Mouse (Mus musculus): ENCODE measurements around the gene Cdh24. TPM values are rescaled to one million over a fixed set of nuclear protein-coding genes. Genes with fewer than 3 reads are reported as not detected.
A peak's percentile ranks its signal among the peaks of the same experiment; 100 is the strongest.

Cdh24 gene
- 0.46 and 0.60 TPM in 2 replicates for polyA plus RNA-seq (2012)

DNA sequence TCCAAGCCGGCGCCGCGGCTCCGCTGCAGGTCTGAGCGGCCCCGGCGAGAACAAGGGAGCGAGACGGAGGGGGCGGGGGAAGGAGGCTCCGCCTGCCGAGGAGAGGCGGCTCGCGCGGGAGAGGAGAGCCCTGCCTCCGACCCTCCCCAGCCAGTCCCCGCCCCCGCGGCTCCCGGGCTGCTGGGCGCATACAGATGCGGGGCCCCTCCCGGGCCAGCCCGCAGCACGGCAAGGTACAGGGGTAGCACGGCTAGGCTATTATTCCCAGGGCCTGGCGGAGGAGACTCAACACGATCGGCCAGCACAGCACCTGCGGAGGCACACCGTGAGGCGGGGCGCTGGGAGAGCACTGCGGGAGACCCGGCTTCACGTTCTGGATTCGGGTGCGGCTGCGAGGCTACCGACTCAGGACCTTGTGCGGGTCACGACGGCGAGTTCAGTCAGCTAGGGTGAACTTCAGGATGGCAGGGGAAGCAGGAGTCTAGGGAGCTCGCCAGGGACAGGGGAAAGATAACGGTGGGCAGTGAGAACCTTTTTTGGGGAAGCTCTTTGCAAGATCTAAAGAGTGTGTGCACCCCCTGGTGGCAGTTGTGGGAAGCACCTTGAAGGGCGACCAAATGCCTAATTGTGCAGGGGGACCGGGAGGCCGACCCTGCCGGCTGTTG, at the start of gene Cdh24:
TSS of gene Cdh24 (minus strand) at position 60 of the 665 bp plus-strand sequence.
- no peaks in the 10 kb centered on the region; the same call in 1 of the 2 replicates for H3K9me3 ChIP-seq (ENCODE audit: control insufficient read depth, low read length)
- peaks cover 57% of the 10 kb centered on the region for H3K36me3 ChIP-seq (ENCODE audit: control insufficient read depth)
- peaks cover 15% of the 10 kb centered on the region for H3K4me1 ChIP-seq (ENCODE audit: control insufficient read depth)
- H3K27me3 ChIP-seq (ENCODE audit: control insufficient read depth), result peaks cover 27% of the 10 kb centered on the region
- peak within 1 kb of the TSS; percentile 75 for H3K4me3 ChIP-seq (replicated peaks)
- TF ChIP-seq GATA1 (IDR thresholded peaks at IDR 0.05; ENCODE audit: low read length), result peak; percentile 25; the same call in 1 of the 2 replicates
- TF ChIP-seq TAL1 (IDR thresholded peaks at IDR 0.05; ENCODE audit: low read length), result no peak

DNA sequence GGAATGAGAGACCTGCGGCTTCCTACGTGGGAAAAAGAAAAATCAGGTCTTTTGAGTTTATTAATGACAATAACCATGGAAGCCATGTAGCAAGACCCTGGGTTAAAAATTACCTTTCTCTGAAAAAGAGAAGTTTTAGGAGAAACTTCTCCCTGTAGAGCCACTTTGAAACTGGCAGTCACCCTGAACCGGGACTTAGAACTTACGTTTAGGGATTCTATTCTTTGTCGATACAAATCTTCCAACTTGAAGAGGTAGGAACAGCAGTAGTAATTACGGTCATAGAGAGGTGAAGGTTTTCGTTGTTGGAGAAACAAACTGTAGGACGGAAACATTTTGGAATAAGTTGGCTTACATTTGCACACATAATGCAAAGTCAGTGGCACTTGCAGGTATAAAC, 46.1 kb upstream of the Cdh24 start:
- Histone ChIP-seq H3K27me3 (ENCODE audit: control insufficient read depth) (no peaks in the 10 kb centered on the region), H3K4me1 (ENCODE audit: control insufficient read depth) (peaks cover 46% of the 10 kb centered on the region), H3K36me3 (ENCODE audit: control insufficient read depth) (peaks cover 53% of the 10 kb centered on the region), H3K9me3 (ENCODE audit: control insufficient read depth, low read length) (no peaks in the 10 kb centered on the region), H3K4me3 (replicated peaks) (peak overlapping the region; percentile 100)
- no peak for TF ChIP-seq GATA1 (IDR thresholded peaks at IDR 0.05; ENCODE audit: low read length)
- no peak for TF ChIP-seq TAL1 (IDR thresholded peaks at IDR 0.05; ENCODE audit: low read length)

DNA sequence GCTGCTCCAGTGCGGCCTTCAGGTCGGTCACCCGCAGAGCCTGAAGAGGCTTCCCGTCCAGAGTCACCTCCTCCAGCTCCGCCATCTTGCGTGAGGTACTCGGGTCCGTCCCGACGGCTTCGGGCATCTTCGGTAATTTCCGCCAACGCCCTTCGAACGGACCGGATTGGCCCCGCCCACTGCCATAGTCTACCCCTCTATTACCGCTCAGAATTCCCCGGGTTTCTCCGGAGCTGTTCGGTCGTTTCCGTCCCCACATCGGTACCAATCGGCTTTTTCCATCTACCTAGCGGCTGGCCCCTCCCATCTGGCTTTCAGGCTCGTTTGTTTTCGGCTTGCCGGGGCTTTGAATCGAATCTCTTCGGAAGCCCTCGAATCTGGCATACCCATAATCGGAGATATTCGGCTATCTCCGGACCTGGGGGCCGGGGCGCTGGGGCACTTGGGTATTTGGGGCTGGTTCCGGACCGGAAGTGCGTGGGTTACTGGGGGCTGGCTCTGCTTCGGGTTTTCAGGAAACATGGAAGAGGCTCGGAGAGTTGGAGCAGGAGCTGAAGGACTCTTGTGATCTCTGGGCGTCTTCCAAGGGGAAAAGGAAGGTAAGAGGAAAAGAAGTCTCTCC, 45.5 kb upstream of the Cdh24 start, which contains the start of gene Acin1:
TSS of gene Acin1 (minus strand) at position 410 of the 622 bp plus-strand sequence.
- Histone ChIP-seq H3K9me3 (ENCODE audit: control insufficient read depth, low read length) (no peaks in the 10 kb centered on the region), H3K4me1 (ENCODE audit: control insufficient read depth) (peaks cover 52% of the 10 kb centered on the region), H3K27me3 (ENCODE audit: control insufficient read depth) (no peaks in the 10 kb centered on the region), H3K36me3 (ENCODE audit: control insufficient read depth) (peaks cover 59% of the 10 kb centered on the region), H3K4me3 (replicated peaks) (peak within 1 kb of the TSS; percentile 100)
- no peak for TF ChIP-seq TAL1 (IDR thresholded peaks at IDR 0.05; ENCODE audit: low read length)
- no peak for TF ChIP-seq GATA1 (IDR thresholded peaks at IDR 0.05; ENCODE audit: low read length)

GRCm38 (mm10) chr14:54686063-54686521, 44.9 kb upstream of the Cdh24 start, which contains the start of gene 1700123O20Rik:
1700123O20Rik (plus strand) TSS chr14:54686216.
- no peak for TF ChIP-seq TAL1 (IDR thresholded peaks at IDR 0.05; ENCODE audit: low read length)
- TF ChIP-seq GATA1 (IDR thresholded peaks at IDR 0.05; ENCODE audit: low read length), result peak; percentile 68
- no peaks in the 10 kb centered on the region for H3K27me3 ChIP-seq (ENCODE audit: control insufficient read depth)
- H3K4me1 ChIP-seq (ENCODE audit: control insufficient read depth), result peaks cover 52% of the 10 kb centered on the region
- no peaks in the 10 kb centered on the region for H3K9me3 ChIP-seq (ENCODE audit: control insufficient read depth, low read length)
- H3K36me3 ChIP-seq (ENCODE audit: control insufficient read depth), result peaks cover 61% of the 10 kb centered on the region
- H3K4me3 ChIP-seq (replicated peaks), result peak within 1 kb of the TSS; percentile 100

DNA sequence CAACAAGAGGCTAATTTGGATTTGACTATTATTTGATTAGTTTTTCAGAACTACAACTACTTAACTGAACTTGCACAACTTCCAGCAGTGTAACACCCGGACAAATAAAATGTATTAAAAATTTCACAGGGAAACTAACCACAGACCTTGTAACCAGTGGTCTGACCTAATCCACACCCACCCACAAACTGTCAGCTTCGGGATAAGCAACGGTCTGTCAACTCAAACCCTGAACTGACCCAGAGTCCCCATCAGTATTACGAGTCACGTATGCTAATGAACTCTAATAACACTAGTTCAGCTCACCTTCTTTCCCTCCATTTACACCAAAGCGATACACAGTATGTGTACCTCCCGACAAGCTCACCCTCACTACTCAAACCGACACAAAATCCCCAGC, 44.3 kb upstream of the Cdh24 start:
- Histone ChIP-seq H3K4me1 (ENCODE audit: control insufficient read depth) (peaks cover 52% of the 10 kb centered on the region), H3K4me3 (replicated peaks) (peak overlapping the region; percentile 100), H3K36me3 (ENCODE audit: control insufficient read depth) (peaks cover 58% of the 10 kb centered on the region), H3K9me3 (ENCODE audit: control insufficient read depth, low read length) (no peaks in the 10 kb centered on the region), H3K27me3 (ENCODE audit: control insufficient read depth) (no peaks in the 10 kb centered on the region)
- TF ChIP-seq GATA1 (IDR thresholded peaks at IDR 0.05; ENCODE audit: low read length) (no peak), TAL1 (IDR thresholded peaks at IDR 0.05; ENCODE audit: low read length) (no peak)

GRCm38 (mm10) chr14:54682396-54682795, 41.2 kb upstream of the Cdh24 start:
- H3K36me3 ChIP-seq (ENCODE audit: control insufficient read depth), result peaks cover 60% of the 10 kb centered on the region

DNA sequence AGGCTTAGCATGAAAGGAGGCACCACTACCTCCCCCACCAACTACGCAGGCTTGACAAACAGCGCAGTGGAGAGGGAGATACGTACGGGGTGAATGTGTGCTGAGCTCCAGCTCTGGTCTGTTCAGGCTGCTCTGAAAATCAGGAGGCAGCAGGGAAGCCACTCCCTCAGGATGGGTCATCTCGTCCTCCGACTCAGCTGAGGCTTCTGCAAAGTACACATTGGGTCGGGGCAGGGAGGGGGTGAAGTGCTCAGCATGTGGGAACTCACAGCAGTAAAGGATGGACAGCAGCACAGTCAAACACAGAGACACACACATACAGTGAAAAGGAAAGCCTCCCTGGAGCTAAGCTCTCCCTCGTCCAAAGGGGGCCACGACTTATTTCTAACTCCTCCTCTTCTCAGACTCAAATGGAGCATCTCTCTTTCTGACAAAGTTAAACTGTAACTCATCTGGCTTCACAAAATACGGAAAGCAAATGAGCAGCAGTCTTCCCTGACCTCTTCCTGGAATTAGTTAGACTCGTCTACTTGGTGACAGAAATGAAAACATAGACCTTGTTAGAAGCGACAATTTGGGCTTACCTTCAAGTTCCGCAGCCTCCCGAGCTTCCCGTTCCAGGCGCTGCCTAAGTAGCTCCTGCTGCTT, 37.6 kb upstream of the Cdh24 start:
- peaks cover 88% of the 10 kb centered on the region for H3K36me3 ChIP-seq (ENCODE audit: control insufficient read depth)
- no peak for TF ChIP-seq GATA1 (IDR thresholded peaks at IDR 0.05; ENCODE audit: low read length)
- no peak for TF ChIP-seq TAL1 (IDR thresholded peaks at IDR 0.05; ENCODE audit: low read length)
- no peaks in the 10 kb centered on the region for H3K27me3 ChIP-seq (ENCODE audit: control insufficient read depth)
- H3K4me3 ChIP-seq (replicated peaks), result no peak overlapping the region
- peaks cover 17% of the 10 kb centered on the region for H3K4me1 ChIP-seq (ENCODE audit: control insufficient read depth)
- no peaks in the 10 kb centered on the region for H3K9me3 ChIP-seq (ENCODE audit: control insufficient read depth, low read length)

More at GRCm38 (mm10) chr14:54682396-54682795, 41.2 kb upstream of the Cdh24 start:
- H3K4me3 ChIP-seq (replicated peaks), result no peak overlapping the region
- H3K9me3 ChIP-seq (ENCODE audit: control insufficient read depth, low read length), result no peaks in the 10 kb centered on the region
- no peaks in the 10 kb centered on the region for H3K27me3 ChIP-seq (ENCODE audit: control insufficient read depth)
- TF ChIP-seq GATA1 (IDR thresholded peaks at IDR 0.05; ENCODE audit: low read length) (no peak), TAL1 (IDR thresholded peaks at IDR 0.05; ENCODE audit: low read length) (no peak)
- H3K4me1 ChIP-seq (ENCODE audit: control insufficient read depth), result peaks cover 34% of the 10 kb centered on the region

DNA sequence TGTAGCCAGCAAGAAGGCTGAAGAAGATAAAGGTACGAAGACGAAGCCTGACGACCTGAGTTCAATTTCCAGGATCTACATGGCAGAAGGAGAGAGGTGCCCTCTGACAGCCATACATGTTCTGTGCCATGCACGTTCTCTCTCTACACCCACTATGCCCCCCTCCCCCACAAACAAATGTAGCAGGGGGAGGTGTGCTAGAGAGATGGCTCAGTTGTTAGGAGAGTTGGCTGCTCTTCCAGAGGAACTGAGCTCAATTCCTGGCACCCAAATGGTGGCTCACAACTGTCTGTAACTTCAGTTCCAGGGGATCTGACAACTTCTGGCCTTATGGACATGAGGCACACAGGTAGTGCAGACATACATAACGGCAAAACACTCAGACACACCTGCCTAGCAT, 35.1 kb upstream of the Cdh24 start:
- H3K27me3 ChIP-seq (ENCODE audit: control insufficient read depth), result no peaks in the 10 kb centered on the region
- peaks cover 88% of the 10 kb centered on the region for H3K36me3 ChIP-seq (ENCODE audit: control insufficient read depth)

GRCm38 (mm10) chr14:54674317-54674716, 33.2 kb upstream of the Cdh24 start:
- no peak overlapping the region for H3K4me3 ChIP-seq (replicated peaks)
- peaks cover 89% of the 10 kb centered on the region for H3K36me3 ChIP-seq (ENCODE audit: control insufficient read depth)
- TF ChIP-seq TAL1 (IDR thresholded peaks at IDR 0.05; ENCODE audit: low read length) (no peak), GATA1 (IDR thresholded peaks at IDR 0.05; ENCODE audit: low read length) (no peak)
- peaks cover 2% of the 10 kb centered on the region for H3K4me1 ChIP-seq (ENCODE audit: control insufficient read depth)
- H3K9me3 ChIP-seq (ENCODE audit: control insufficient read depth, low read length), result no peaks in the 10 kb centered on the region
- no peaks in the 10 kb centered on the region for H3K27me3 ChIP-seq (ENCODE audit: control insufficient read depth)

More for the DNA sequence above, 35.1 kb upstream of the Cdh24 start:
- H3K4me1 ChIP-seq (ENCODE audit: control insufficient read depth), result peaks cover 2% of the 10 kb centered on the region
- TF ChIP-seq GATA1 (IDR thresholded peaks at IDR 0.05; ENCODE audit: low read length) (no peak), TAL1 (IDR thresholded peaks at IDR 0.05; ENCODE audit: low read length) (no peak)
- H3K9me3 ChIP-seq (ENCODE audit: control insufficient read depth, low read length), result no peaks in the 10 kb centered on the region
- H3K4me3 ChIP-seq (replicated peaks), result no peak overlapping the region
